ENCODE assay signal across 10 mouse cellular contexts in the genomic region with DNA sequence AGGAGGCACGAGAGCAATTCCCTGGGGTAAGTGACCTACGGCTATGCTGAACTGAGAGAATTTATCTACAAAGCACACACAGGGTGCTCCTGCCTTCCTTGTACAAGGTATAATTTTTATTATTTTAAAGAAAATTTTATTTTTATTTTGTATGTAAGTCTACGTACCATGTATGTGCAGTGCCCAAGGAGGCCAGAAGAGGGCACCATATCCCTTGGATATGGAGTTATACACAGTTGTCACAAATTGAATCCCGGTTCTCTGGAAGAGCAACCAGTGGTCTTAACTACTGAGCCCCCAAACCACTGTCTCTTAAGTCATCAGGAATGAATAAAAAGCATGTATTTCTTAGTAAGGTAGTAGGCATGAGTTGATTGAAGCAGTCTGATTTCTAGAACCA. TPM values are rescaled to one million over a fixed set of nuclear protein-coding genes. Genes with fewer than 3 reads are reported as not detected.
DNase-seq lines count a peak whose midpoint lies in the region; ATAC-seq and TF ChIP-seq lines count a peak whose summit lies in the region.
"Had no signal": no experiment of that assay in that cellular context is flagged by ENCODE, and none has a peak within 500 bp of the region (broad histone marks: within the 10 kb centered on the region; RNA-seq: fewer than 3 reads in every experiment).

No protein-coding gene starts in this region.

- no peaks in the 10 kb centered on the region for H3K4me1 ChIP-seq in lung, adult 2 months (ENCODE audit: control insufficient read depth, insufficient read depth, low read length)
- H3K4me1 ChIP-seq in hindbrain, embryonic 16.5 days (ENCODE audit: control insufficient read depth, insufficient read depth, low read depth, low read length): no peaks in the 10 kb centered on the region

- H3K27me3 ChIP-seq in hindbrain, embryonic 16.5 days (replicated peaks; ENCODE audit: control insufficient read depth, insufficient read depth, low read length): no peaks in the 10 kb centered on the region
- H3K27me3 ChIP-seq: stomach, embryonic 15.5 days had no signal

- no peak overlapping the region for H3K27ac ChIP-seq in hindbrain, embryonic 16.5 days (ENCODE audit: low read depth, low read length)
- H3K27ac ChIP-seq: stomach, embryonic 15.5 days had no signal

- ATAC-seq in hindbrain, embryonic 16.5 days: 0 out of 2 replicates have a peak, but pooled peaks have one; percentile 19

- DNase-seq in cerebellum, adult 9-10 months: peak; percentile 21
- no peak for DNase-seq in cerebellum, adult 9-11 months
- DNase-seq in lung, adult 2 months: no peak
- no peak for DNase-seq in lung, postnatal 25 days (ENCODE audit: low spot score)
- peak; percentile 36 for DNase-seq in adrenal gland, adult 2 months
- peak; percentile 64 for DNase-seq in lung, postnatal 10 days
- DNase-seq in MN1 (ENCODE audit: low spot score): no peak

- 0 out of 2 replicates have a peak, but pooled peaks have one; percentile 12 for TF ChIP-seq CTCF in lung, adult 2 months (IDR thresholded peaks at IDR 0.05; ENCODE audit: insufficient read depth, low read length)

- no peak overlapping the region for H3K4me2 ChIP-seq in hindbrain, embryonic 16.5 days (ENCODE audit: low read length)
- H3K4me2 ChIP-seq: stomach, embryonic 15.5 days had no signal

- no peak overlapping the region for H3K4me3 ChIP-seq in lung, adult 2 months (replicated peaks; ENCODE audit: extremely low read depth, low read depth, low read length)
- H3K4me3 ChIP-seq in hindbrain, embryonic 16.5 days (ENCODE audit: low read length): no peak overlapping the region
- H3K4me3 ChIP-seq: stomach, embryonic 15.5 days had no signal

- no peaks in the 10 kb centered on the region for H3K9me3 ChIP-seq in hindbrain, embryonic 16.5 days (ENCODE audit: control insufficient read depth, low read length)
- H3K9me3 ChIP-seq: stomach, embryonic 15.5 days had no signal

- no peak for TF ChIP-seq POLR2A in lung, adult 2 months (IDR thresholded peaks at IDR 0.05; ENCODE audit: borderline replicate concordance, extremely low read depth, low read depth, low read length)

- no peaks in the 10 kb centered on the region for H3K36me3 ChIP-seq in hindbrain, embryonic 16.5 days (ENCODE audit: control insufficient read depth, insufficient read depth, low read length)
- H3K36me3 ChIP-seq: stomach, embryonic 15.5 days had no signal

- 55% methylated on average over 4 of the region's 4 CpGs for WGBS in lung, adult 2 months
- 62% methylated on average over 4 of the region's 4 CpGs for WGBS in hindbrain, embryonic 16.5 days

- no peak overlapping the region for H3K9ac ChIP-seq in hindbrain, embryonic 16.5 days (ENCODE audit: low read depth, low read length)
- H3K9ac ChIP-seq: stomach, embryonic 15.5 days had no signal

RNA-seq across cellular contexts. Expression of gene Serpina11, which starts 4.8 kb away (rescaled TPM):
- 0.15 TPM in 1 of 2 replicates, not detected in the other for polyA plus RNA-seq in lung, adult 2 months (2012; rRNA removed)
- total RNA-seq in adrenal gland, adult 2 months (2021): under 1 TPM in 1 of 2 experiments, not detected in 1; 0.63 TPM
- polyA plus RNA-seq in adrenal gland, adult 2 months (2012; rRNA removed): 0.07 TPM in 1 of 2 replicates, not detected in the other
- polyA plus RNA-seq in hindbrain, embryonic 16.5 days (2015; fragmentation: Nextera tagmentation; extraction: Ambion mirVana): not detected in 2 replicates
- total RNA-seq: heart, adult 18-20 months had no signal

RNA-seq across cellular contexts. Expression of gene Serpina1e, which starts 26.2 kb away (rescaled TPM):
- polyA plus RNA-seq in lung, adult 2 months (2012; rRNA removed): 1.8 and 2.9 TPM in 2 replicates
- 10 to 100 TPM in 1 of 2 experiments, 1 to 10 TPM in 1; 1.9 to 15.5 TPM for total RNA-seq in adrenal gland, adult 2 months (2021)
- polyA plus RNA-seq in adrenal gland, adult 2 months (2012; rRNA removed): 0.15 and 1.0 TPM in 2 replicates
- not detected in 2 replicates for polyA plus RNA-seq in hindbrain, embryonic 16.5 days (2015; fragmentation: Nextera tagmentation; extraction: Ambion mirVana)

RNA-seq across cellular contexts. Expression of gene Serpina9, which starts 28.6 kb away (rescaled TPM):
- 1.4 and 2.7 TPM in 2 replicates for polyA plus RNA-seq in lung, adult 2 months (2012; rRNA removed)
- not detected for total RNA-seq in adrenal gland, adult 2 months (2021)
- not detected in 2 replicates for polyA plus RNA-seq in adrenal gland, adult 2 months (2012; rRNA removed)
- 0.09 and 0.27 TPM in 2 replicates for polyA plus RNA-seq in hindbrain, embryonic 16.5 days (2015; fragmentation: Nextera tagmentation; extraction: Ambion mirVana)
- polyA plus RNA-seq: stomach, embryonic 15.5 days had no signal

RNA-seq across cellular contexts. Expression of gene Serpina12, which starts 59.3 kb away (rescaled TPM):
- polyA plus RNA-seq in lung, adult 2 months (2012; rRNA removed): 0.12 TPM in 1 of 2 replicates, not detected in the other
- total RNA-seq in adrenal gland, adult 2 months (2021): under 1 TPM; 0.21 to 0.66 TPM
- polyA plus RNA-seq in adrenal gland, adult 2 months (2012; rRNA removed): 0.03 TPM in 1 of 2 replicates, not detected in the other
- not detected in 2 replicates for polyA plus RNA-seq in hindbrain, embryonic 16.5 days (2015; fragmentation: Nextera tagmentation; extraction: Ambion mirVana)
- polyA plus RNA-seq: stomach, embryonic 15.5 days had no signal

Comparison
In these comparisons a context has a peak if more than half of its experiments do, and no peak if none do; other contexts are left out.
1. DNase-seq: peak in cerebellum, adult 9-10 months (single experiment), adrenal gland, adult 2 months (single experiment) and lung, postnatal 10 days (single experiment); none in cerebellum, adult 9-11 months (single experiment), lung, adult 2 months (single experiment), lung, postnatal 25 days (single experiment) and MN1 (single experiment).